Mouse (Mus musculus): ENCODE measurements around the gene Olfr374.

DNA sequence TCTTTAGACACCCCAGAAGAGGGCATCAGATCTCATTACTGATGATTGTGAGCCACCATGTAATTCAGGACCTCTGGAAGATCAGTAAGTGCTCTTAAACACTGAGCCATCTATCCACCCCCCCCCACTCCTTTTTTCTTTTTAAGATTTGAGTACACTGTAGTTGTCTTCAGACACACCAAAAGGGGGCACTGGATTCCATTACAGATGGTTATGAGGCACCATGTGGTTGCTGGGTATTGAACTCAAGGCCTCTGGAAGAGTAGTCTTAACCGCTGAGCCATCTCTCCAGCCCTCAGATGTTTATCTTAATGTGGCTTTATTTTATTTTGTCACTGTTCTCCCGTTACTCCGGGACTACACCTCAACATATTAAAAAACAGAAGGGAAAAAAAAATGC is 53.2 kb downstream of the Olfr374 start:
- TF ChIP-seq ZC3H11A (IDR thresholded peaks at IDR 0.05; ENCODE audit: borderline replicate concordance, low read depth, low read length) = no peak
- TF ChIP-seq MAFK (IDR thresholded peaks at IDR 0.05; ENCODE audit: insufficient read depth, low read depth, low read length) = no peak
- no peak for TF ChIP-seq HCFC1 (IDR thresholded peaks at IDR 0.05; ENCODE audit: borderline replicate concordance, insufficient read depth, low read length)
- no peak for TF ChIP-seq ZNF384 (IDR thresholded peaks at IDR 0.05; ENCODE audit: low read depth, low read length)
- no peak for TF ChIP-seq CHD2 (IDR thresholded peaks at IDR 0.05; ENCODE audit: low read depth, low read length)

Data from ES-E14 (cell line).